Mouse (Mus musculus): ENCODE measurements around the gene Cyct. TPM values are rescaled to one million over a fixed set of nuclear protein-coding genes. Genes with fewer than 3 reads are reported as not detected.

The Cyct gene
- polyA plus RNA-seq, 1 experiment from 2014 or later: not detected

- Histone ChIP-seq H3K27ac (replicated peaks) (peak within 1 kb of the TSS; percentile 76), H3K4me2 (peak within 1 kb of the TSS; percentile 97), H3K4me1 (replicated peaks) (peaks cover 15% of the 10 kb centered on the region), H3K9me3 (no peaks in the 10 kb centered on the region), H3K4me3 (peak within 1 kb of the TSS; percentile 76), H3K9ac (peak within 1 kb of the TSS; percentile 89), H3K36me3 (peaks cover 18% of the 10 kb centered on the region), H3K27me3 (no peaks in the 10 kb centered on the region)
- WGBS: under 1% methylated on average over 61 of the region's 61 CpGs
- ATAC-seq (ENCODE audit: low FRiP score, low read depth): peak; percentile 93
Observed at GRCm38 (mm10) chr2:76369821-76370655, 9.8 kb upstream of the Cyct start, which contains the start of gene Rbm45. Gene Rbm45 (plus strand): TSS chr2:76369984.

- Histone ChIP-seq H3K27me3 (no peaks in the 10 kb centered on the region), H3K27ac (replicated peaks) (no peak overlapping the region), H3K4me2 (no peak overlapping the region), H3K9ac (no peak overlapping the region), H3K4me3 (no peak overlapping the region), H3K4me1 (replicated peaks) (peaks cover 15% of the 10 kb centered on the region), H3K36me3 (peaks cover 11% of the 10 kb centered on the region), H3K9me3 (no peaks in the 10 kb centered on the region)
- 82% methylated on average over 13 of the region's 13 CpGs for WGBS
- ATAC-seq (ENCODE audit: low FRiP score, low read depth): peak; percentile 20; the same call in 1 of the 2 replicates
Observed at GRCm38 (mm10) chr2:76368861-76369660, 8.8 kb upstream of the Cyct start.

DNA sequence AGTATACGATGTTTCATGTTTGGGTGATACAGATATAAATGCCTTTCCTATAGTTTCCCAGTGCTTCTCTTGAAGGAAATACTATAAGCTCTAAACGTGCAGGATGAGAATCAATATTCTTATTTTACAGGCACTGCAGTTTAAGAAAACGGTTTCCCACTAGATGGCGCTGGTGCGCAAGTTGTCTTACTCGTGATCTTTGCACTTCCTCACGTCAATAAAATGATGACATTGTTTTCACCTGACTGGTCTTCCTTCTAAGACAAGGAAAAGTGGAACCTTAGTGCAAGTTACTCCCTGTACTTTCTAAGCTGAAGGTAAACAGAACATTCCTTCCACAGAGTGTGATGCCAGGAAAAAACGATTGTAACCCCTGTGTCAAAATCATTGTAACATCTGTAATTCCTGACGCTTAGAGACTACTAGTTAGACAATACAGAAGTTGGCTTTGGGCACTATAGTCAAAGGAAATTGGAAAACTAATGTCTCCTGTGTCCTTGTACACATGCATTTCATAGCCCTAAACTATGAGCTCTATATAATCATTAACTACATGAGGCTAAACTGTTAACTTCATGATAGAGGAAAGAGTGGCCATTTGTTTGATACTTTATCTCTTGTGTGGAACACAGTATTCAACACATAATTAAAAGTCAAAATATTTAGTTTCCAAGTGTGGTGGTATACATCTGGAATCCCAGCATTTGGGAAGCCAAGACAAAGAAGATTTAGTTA is 7.1 kb upstream of the Cyct start:
- no peaks in the 10 kb centered on the region for H3K9me3 ChIP-seq
- H3K4me1 ChIP-seq (replicated peaks): peaks cover 15% of the 10 kb centered on the region
- no peaks in the 10 kb centered on the region for H3K36me3 ChIP-seq
- no peak overlapping the region for H3K4me3 ChIP-seq
- no peaks in the 10 kb centered on the region for H3K27me3 ChIP-seq
- H3K9ac ChIP-seq: no peak overlapping the region
- no peak for ATAC-seq (ENCODE audit: low FRiP score, low read depth)
- H3K27ac ChIP-seq (replicated peaks): no peak overlapping the region
- 18% methylated on average over 9 of the region's 9 CpGs for WGBS
- no peak overlapping the region for H3K4me2 ChIP-seq

DNA sequence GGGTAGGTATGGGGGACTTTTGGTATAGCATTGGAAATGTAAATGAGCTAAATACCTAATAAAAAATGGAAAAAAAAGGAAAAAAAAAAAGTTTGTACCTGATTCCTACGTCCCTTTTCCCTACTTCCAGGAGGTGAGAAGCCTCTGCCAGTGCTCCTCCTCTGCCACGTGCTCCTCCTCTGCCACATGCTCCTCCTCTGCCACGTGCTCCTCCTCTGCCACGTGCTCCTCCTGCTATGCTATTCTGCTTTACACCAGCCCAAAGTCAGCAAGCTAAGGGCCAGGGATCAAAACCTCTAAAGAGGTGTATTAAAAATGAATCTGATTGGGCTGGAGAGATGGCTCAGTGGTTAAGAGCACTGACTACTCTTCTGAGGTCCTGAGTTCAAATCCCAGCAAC is 5.6 kb upstream of the Cyct start:
- Histone ChIP-seq H3K27ac (replicated peaks) (no peak overlapping the region), H3K9ac (no peak overlapping the region), H3K36me3 (no peaks in the 10 kb centered on the region), H3K9me3 (no peaks in the 10 kb centered on the region), H3K27me3 (no peaks in the 10 kb centered on the region), H3K4me1 (replicated peaks) (peaks cover 5% of the 10 kb centered on the region), H3K4me3 (no peak overlapping the region), H3K4me2 (no peak overlapping the region)
- no peak for ATAC-seq (ENCODE audit: low FRiP score, low read depth)
- WGBS: 72% methylated on average over 4 of the region's 4 CpGs

- Histone ChIP-seq H3K9ac (no peak overlapping the region), H3K36me3 (no peaks in the 10 kb centered on the region), H3K9me3 (no peaks in the 10 kb centered on the region), H3K27ac (replicated peaks) (no peak overlapping the region), H3K4me3 (no peak overlapping the region), H3K4me2 (no peak overlapping the region), H3K27me3 (no peaks in the 10 kb centered on the region), H3K4me1 (replicated peaks) (no peaks in the 10 kb centered on the region)
- ATAC-seq (ENCODE audit: low FRiP score, low read depth): no peak
- WGBS: 64% methylated on average over 2 of the region's 2 CpGs
Observed at GRCm38 (mm10) chr2:76362111-76362510, 1.9 kb upstream of the Cyct start.

- no peak for ATAC-seq (ENCODE audit: low FRiP score, low read depth)
- H3K4me1 ChIP-seq (replicated peaks): no peaks in the 10 kb centered on the region
- no peak overlapping the region for H3K4me3 ChIP-seq
- H3K9ac ChIP-seq: no peak overlapping the region
- H3K27ac ChIP-seq (replicated peaks): no peak overlapping the region
- H3K4me2 ChIP-seq: no peak overlapping the region
- no peaks in the 10 kb centered on the region for H3K27me3 ChIP-seq
- 62% methylated on average over 6 of the region's 6 CpGs for WGBS
- H3K9me3 ChIP-seq: no peaks in the 10 kb centered on the region
- no peaks in the 10 kb centered on the region for H3K36me3 ChIP-seq
Observed at GRCm38 (mm10) chr2:76347839-76348238, 12.4 kb downstream of the Cyct start.

GRCm38 (mm10) chr2:76342146-76342545 is 18.1 kb downstream of the Cyct start:
- no peak for ATAC-seq (ENCODE audit: low FRiP score, low read depth)
- no peaks in the 10 kb centered on the region for H3K9me3 ChIP-seq
- no peaks in the 10 kb centered on the region for H3K36me3 ChIP-seq
- no peak overlapping the region for H3K4me2 ChIP-seq
- peaks cover 3% of the 10 kb centered on the region; the same call in 1 of the 2 replicates for H3K27me3 ChIP-seq
- no peak overlapping the region for H3K4me3 ChIP-seq
- peaks cover 8% of the 10 kb centered on the region for H3K4me1 ChIP-seq (replicated peaks)
- WGBS: 83% methylated on average over 9 of the region's 9 CpGs
- H3K27ac ChIP-seq (replicated peaks): no peak overlapping the region
- no peak overlapping the region for H3K9ac ChIP-seq

- Histone ChIP-seq H3K27me3 (peaks cover 3% of the 10 kb centered on the region; the same call in 1 of the 2 replicates), H3K36me3 (no peaks in the 10 kb centered on the region), H3K4me3 (peak within 1 kb of the TSS; percentile 52), H3K4me1 (replicated peaks) (peaks cover 8% of the 10 kb centered on the region), H3K27ac (replicated peaks) (no peak within 1 kb of the TSS), H3K9me3 (no peaks in the 10 kb centered on the region), H3K9ac (peak within 1 kb of the TSS; percentile 52), H3K4me2 (peak within 1 kb of the TSS; percentile 99)
- peak; percentile 69; the same call in 1 of the 2 replicates for ATAC-seq (ENCODE audit: low FRiP score, low read depth)
- 20% methylated on average over 39 of the region's 41 CpGs for WGBS
Observed at GRCm38 (mm10) chr2:76338215-76339156, 21.8 kb downstream of the Cyct start, which contains the start of gene Pde11a. Gene Pde11a (minus strand): TSS chr2:76338774.

- no peaks in the 10 kb centered on the region for H3K36me3 ChIP-seq
- peaks cover 8% of the 10 kb centered on the region for H3K4me1 ChIP-seq (replicated peaks)
- H3K4me3 ChIP-seq: no peak overlapping the region
- 75% methylated on average over 5 of the region's 5 CpGs for WGBS
- H3K27ac ChIP-seq (replicated peaks): no peak overlapping the region
- no peak overlapping the region for H3K9ac ChIP-seq
- no peak overlapping the region for H3K4me2 ChIP-seq
- no peak for ATAC-seq (ENCODE audit: low FRiP score, low read depth)
- no peaks in the 10 kb centered on the region for H3K9me3 ChIP-seq
- peaks cover 3% of the 10 kb centered on the region; the same call in 1 of the 2 replicates for H3K27me3 ChIP-seq
Observed at GRCm38 (mm10) chr2:76334596-76334995, 25.7 kb downstream of the Cyct start.

DNA sequence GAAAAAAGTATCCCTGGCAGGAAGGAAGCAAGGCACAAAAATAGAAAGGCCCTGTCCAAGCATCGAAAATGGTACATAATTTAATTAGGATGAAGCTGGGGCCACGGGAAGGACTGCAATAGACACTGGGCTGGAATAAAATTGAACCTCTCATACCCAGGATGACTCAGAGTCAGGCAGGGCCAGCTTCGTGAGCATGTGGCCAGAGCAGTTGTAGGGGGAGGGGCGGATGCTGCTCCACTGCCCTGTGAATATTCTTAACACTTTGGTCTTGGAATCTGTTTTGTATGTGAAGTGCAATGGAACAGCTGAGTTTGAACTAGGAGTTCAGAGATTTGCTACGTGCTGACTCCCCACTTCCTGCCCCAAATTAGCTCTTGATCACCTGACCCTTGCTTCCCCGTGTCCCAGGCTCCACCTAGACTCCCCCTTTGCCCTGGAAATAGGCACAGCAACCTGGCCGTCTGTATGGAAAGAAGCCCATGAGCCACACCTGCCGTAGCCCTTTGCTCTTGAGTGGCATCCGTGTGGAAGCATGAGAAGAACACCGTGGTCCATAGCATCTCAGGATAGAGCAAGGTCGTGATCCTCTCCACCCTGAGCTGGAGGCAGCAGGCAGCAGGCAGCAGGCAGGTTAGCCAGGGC is 28.0 kb downstream of the Cyct start:
- Histone ChIP-seq H3K36me3 (no peaks in the 10 kb centered on the region), H3K27ac (replicated peaks) (no peak overlapping the region), H3K4me1 (replicated peaks) (no peaks in the 10 kb centered on the region), H3K9me3 (no peaks in the 10 kb centered on the region), H3K4me2 (no peak overlapping the region), H3K9ac (no peak overlapping the region), H3K27me3 (no peaks in the 10 kb centered on the region), H3K4me3 (no peak overlapping the region)
- ATAC-seq (ENCODE audit: low FRiP score, low read depth): no peak
- WGBS: 79% methylated on average over 11 of the region's 11 CpGs
